Mouse (Mus musculus) stomach, postnatal 0 days (tissue): Measurements from ENCODE around the gene Osmr. TPM values are rescaled to one million over a fixed set of nuclear protein-coding genes. Genes with fewer than 3 reads are reported as not detected.

Source experiments
- ATAC-seq: fragments of 200-750 bp; cut with Nextera tagmentation; 2 replicates; pipeline ENCODE4 v1.8.0; 2017; ENCODE audit not compliant: low FRiP score, low TSS enrichment
- DNase-seq: peaks from one replicate; pipeline ENCODE4 v3.0.0-alpha.2; 2016; ENCODE audit warnings: low spot score
- H3K27ac ChIP-seq: fragments of 300-500 bp; sonication (generic); replicated peaks from 2 replicates; pipeline ENCODE4 v1.5.1; 2014; ENCODE audit warnings: mild to moderate bottlenecking, control low read depth
- H3K27me3 ChIP-seq: fragments of 300-500 bp; sonication (generic); 2 replicates; pipeline ENCODE4 v1.6.1; 2014; ENCODE audit warnings: low read length; ENCODE audit not compliant: control insufficient read depth, insufficient read depth
- H3K36me3 ChIP-seq: fragments of 300-500 bp; sonication (generic); 2 replicates; pipeline ENCODE4 v1.6.1; 2014; ENCODE audit warnings: low read length, mixed read lengths; ENCODE audit not compliant: control insufficient read depth, insufficient read depth
- H3K4me1 ChIP-seq: fragments of 300-500 bp; sonication (generic); replicated peaks from 2 replicates; pipeline ENCODE4 v1.6.1; 2014; ENCODE audit warnings: antibody characterized with exemption; ENCODE audit not compliant: control insufficient read depth, insufficient read depth
- H3K4me2 ChIP-seq: fragments of 300-500 bp; sonication (generic); replicated peaks from 2 replicates; pipeline ENCODE4 v1.6.1; 2014; ENCODE audit warnings: low read depth, mild to moderate bottlenecking, control low read depth, moderate library complexity
- H3K4me3 ChIP-seq: fragments of 300-500 bp; sonication (generic); 2 replicates; pipeline ENCODE4 v1.5.1; 2014; ENCODE audit warnings: low read depth, low read length, control low read depth
- H3K9ac ChIP-seq: fragments of 300-500 bp; sonication (generic); 2 replicates; pipeline ENCODE4 v1.6.1; 2014; ENCODE audit warnings: mild to moderate bottlenecking, low read length, control low read depth, mixed read lengths
- H3K9me3 ChIP-seq: fragments of 300-500 bp; sonication (generic); 2 replicates; pipeline ENCODE4 v1.6.1; 2016; ENCODE audit warnings: low read length; ENCODE audit not compliant: control insufficient read depth
- CTCF ChIP-seq: IDR thresholded peaks from 2 replicates; pipeline ENCODE4 v1.5.1; 2016; ENCODE audit warnings: antibody characterized with exemption, low read depth, mild to moderate bottlenecking, moderate library complexity
- EP300 ChIP-seq: optimal IDR thresholded peaks from 2 replicates; pipeline ENCODE3; 2016; ENCODE audit warnings: antibody characterized with exemption
- WGBS: fragments of 180-500 bp; shearing (Covaris S2); extraction: QIAGEN DNeasy Blood & Tissue Kit; methylation state at CpG from one replicate; pipeline ENCODE4 v1.1.7; 2014; 5-methylcytosine and 5-hydroxymethylcytosine counted together
- polyA plus RNA-seq: library from polyadenylated mRNA; unstranded; fragments of >200 nt; fragmentation: Nextera tagmentation; extraction: Ambion mirVana; gene quantifications from 2 replicates; pipeline ENCODE4 v1.2.1, GENCODE M21; 2015

Gene Osmr
- polyA plus RNA-seq, 1 experiment from 2014 or later, result 2.5 TPM

DNA sequence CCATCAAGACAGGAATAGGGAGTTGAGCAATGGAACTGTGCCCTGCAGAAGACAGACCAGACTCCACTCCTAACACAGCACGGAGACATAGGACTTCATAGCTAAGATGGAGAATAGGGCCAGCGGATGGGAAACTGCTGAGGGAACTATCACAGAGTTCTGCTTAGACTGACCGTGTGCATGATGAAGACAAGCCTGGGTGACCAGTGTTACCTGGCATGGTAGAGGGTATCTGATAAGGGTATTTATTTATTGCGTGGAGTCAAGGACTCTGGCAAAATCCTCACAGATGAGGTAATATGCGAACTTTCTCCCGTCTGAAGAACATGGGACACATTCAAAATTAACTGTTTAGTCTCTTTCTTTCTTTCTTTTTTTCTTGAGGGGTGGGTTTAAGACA is 9.5 kb upstream of the Osmr start:
- Histone ChIP-seq H3K27ac (no peak overlapping the region), H3K9ac (no peak overlapping the region), H3K4me2 (no peak overlapping the region), H3K4me3 (no peak overlapping the region), H3K36me3 (no peaks in the 10 kb centered on the region), H3K27me3 (no peaks in the 10 kb centered on the region), H3K4me1 (no peaks in the 10 kb centered on the region), H3K9me3 (no peaks in the 10 kb centered on the region)
- no peak for ATAC-seq
- no peak for DNase-seq
- TF ChIP-seq EP300, result no peak
- no peak for TF ChIP-seq CTCF
- 77% methylated on average over 6 of the region's 6 CpGs for WGBS

DNA sequence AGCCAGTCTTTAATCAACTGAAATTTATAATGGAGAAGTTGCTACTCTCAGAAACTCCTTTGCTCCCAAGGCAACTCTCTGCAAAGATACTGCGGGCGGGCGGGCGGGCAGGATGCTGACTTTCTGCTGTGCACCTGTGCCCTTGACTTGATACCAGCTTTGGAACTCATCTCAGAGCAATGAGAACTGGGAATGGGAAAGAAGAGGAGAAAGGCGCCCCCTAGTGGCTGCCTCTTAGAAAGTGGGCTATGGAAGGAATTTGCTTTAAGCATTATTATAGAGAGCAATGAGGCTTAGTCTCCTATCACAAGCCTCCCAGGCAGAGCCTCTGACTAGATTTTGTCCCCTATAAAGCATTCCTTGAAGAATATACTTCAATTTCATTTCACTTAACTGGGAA is 9.0 kb upstream of the Osmr start:
- WGBS, result 62% methylated on average over 5 of the region's 5 CpGs
- ATAC-seq, result no peak
- Histone ChIP-seq H3K36me3 (no peaks in the 10 kb centered on the region), H3K9me3 (no peaks in the 10 kb centered on the region), H3K27me3 (no peaks in the 10 kb centered on the region), H3K27ac (no peak overlapping the region), H3K4me3 (no peak overlapping the region), H3K4me2 (no peak overlapping the region), H3K4me1 (no peaks in the 10 kb centered on the region), H3K9ac (no peak overlapping the region)
- peak; percentile 59 for DNase-seq
- TF ChIP-seq CTCF (peak; percentile 78), EP300 (no peak)

DNA sequence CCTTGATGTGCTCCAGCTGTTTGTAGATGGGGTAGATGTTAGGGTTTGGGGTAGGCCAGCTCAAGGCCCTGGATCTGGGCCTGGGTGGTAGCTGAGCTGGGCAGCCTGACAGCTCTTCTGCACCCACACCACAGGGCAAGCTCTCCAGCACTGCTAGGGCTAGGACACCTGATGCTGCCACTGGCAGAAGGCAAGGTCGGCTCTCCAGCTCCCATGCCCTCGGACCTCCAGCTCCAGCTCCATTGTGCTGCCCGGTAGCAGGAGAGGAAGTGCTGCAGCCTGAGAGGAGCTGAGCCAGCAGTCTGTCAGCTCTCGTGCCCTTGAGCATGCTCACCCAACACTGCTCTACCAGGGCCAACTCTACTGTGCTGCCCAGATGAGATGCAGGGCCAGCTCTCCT is 8.3 kb upstream of the Osmr start:
- no peak overlapping the region for H3K4me2 ChIP-seq
- 64% methylated on average over 4 of the region's 4 CpGs for WGBS
- H3K4me3 ChIP-seq, result no peak overlapping the region
- H3K27me3 ChIP-seq, result no peaks in the 10 kb centered on the region
- H3K4me1 ChIP-seq, result no peaks in the 10 kb centered on the region
- ATAC-seq (no peak), DNase-seq (no peak)
- H3K36me3 ChIP-seq, result no peaks in the 10 kb centered on the region
- no peaks in the 10 kb centered on the region for H3K9me3 ChIP-seq
- no peak for TF ChIP-seq CTCF
- TF ChIP-seq EP300, result no peak
- H3K9ac ChIP-seq, result no peak overlapping the region
- no peak overlapping the region for H3K27ac ChIP-seq

DNA sequence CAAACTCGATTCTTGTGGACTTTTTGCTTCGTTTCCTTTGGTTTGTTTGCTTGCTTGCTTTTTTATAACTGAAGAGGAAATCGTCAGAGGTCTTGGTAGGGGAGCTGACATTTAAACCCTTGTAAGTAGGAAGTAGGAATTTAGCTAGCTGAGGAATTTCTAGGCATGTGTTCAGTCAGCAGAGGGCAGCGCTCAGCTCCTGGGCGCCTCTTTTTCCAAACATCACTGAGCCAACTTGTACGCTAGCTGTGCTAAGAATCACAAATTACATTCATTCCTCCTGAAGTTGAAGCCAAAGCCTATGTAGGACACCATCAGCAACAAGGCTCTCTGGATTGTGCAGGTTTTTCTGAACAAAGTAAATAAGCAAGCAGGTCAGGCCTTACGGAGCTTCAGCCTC is 7.4 kb upstream of the Osmr start:
- Histone ChIP-seq H3K27me3 (no peaks in the 10 kb centered on the region), H3K36me3 (no peaks in the 10 kb centered on the region), H3K9me3 (no peaks in the 10 kb centered on the region), H3K27ac (no peak overlapping the region), H3K4me2 (no peak overlapping the region), H3K4me3 (no peak overlapping the region), H3K9ac (no peak overlapping the region), H3K4me1 (no peaks in the 10 kb centered on the region)
- no peak for ATAC-seq
- WGBS, result 23% methylated on average over 7 of the region's 7 CpGs
- DNase-seq, result peak; percentile 26
- TF ChIP-seq CTCF (peak; percentile 75), EP300 (no peak)

DNA sequence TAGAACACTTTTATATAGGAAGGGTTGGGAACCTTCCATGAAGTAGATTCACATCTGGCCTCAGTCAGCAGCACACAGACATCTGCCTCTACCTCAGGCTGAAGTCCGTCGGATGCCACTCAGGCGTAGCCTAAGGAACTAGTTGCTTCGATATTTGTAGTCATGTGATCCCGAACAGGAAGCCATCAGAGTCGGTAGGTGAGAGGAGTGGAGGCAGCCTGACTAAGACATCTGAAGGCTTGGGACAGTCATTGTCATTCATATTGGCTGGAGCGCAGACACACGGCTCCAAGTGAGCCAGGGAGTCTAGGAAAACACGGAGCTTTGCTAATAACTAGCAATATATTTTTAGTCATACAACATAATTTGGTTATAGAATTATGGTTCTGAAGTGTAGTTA is 6.4 kb upstream of the Osmr start:
- no peak for TF ChIP-seq EP300
- TF ChIP-seq CTCF, result no peak
- Histone ChIP-seq H3K9ac (no peak overlapping the region), H3K9me3 (no peaks in the 10 kb centered on the region), H3K4me1 (no peaks in the 10 kb centered on the region), H3K27ac (no peak overlapping the region), H3K27me3 (no peaks in the 10 kb centered on the region), H3K4me3 (no peak overlapping the region), H3K36me3 (no peaks in the 10 kb centered on the region), H3K4me2 (no peak overlapping the region)
- 83% methylated on average over 9 of the region's 9 CpGs for WGBS
- no peak for DNase-seq
- no peak for ATAC-seq

DNA sequence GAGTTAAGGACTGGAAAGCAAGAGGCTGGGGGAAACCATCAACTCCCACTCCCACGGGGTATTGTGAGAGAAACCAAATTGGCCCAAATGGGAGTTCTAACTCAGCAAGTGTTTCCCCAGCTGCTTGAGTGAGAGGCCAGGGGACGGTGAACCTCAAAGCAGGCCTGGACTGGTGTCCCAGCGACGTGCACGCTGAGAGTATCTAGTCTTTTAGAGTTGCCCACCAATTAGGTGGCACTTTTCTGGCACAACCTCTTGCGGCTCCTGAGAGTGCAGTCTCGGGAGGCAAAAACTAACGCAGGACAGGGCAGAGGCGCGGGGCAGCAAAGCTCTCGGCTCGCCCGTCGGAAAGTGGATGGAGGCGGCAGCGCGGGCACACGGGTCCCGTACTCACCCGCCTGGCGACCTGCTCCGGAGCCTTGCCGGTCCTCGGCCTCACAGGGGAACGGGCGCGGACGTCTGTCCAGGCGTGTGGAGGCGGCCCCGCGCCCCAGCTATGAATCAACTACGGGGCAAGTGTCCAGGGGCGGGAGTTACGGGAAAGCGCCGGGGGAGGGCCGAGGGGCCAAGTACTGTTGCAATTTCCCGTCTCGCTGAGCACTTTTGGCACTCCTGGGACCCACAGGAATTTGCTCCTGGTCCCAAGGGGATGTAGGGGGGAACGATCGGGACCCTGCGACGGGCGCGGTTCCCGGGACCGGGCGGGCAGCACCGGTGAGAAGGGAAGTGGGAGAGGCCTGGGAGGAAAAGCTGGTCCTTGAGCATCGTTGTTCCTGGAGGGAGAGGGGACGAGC is 765 bp downstream of the Osmr start:
- peak overlapping the region; percentile 58 for H3K4me3 ChIP-seq
- H3K36me3 ChIP-seq, result no peaks in the 10 kb centered on the region
- DNase-seq (peak; percentile 66), ATAC-seq (peak; percentile 73)
- H3K27me3 ChIP-seq, result no peaks in the 10 kb centered on the region
- H3K4me2 ChIP-seq, result peak overlapping the region; percentile 91
- H3K4me1 ChIP-seq, result 0 out of 2 replicates have a peak, but pooled peaks cover 3% of the 10 kb centered on the region
- no peaks in the 10 kb centered on the region for H3K9me3 ChIP-seq
- TF ChIP-seq CTCF (no peak), EP300 (no peak)
- H3K27ac ChIP-seq, result peak overlapping the region; percentile 71
- H3K9ac ChIP-seq, result peak overlapping the region; percentile 71
- 2% methylated on average over 50 of the region's 52 CpGs for WGBS
